Mouse (Mus musculus): ENCODE results near the gene Atp8a2.

DNA sequence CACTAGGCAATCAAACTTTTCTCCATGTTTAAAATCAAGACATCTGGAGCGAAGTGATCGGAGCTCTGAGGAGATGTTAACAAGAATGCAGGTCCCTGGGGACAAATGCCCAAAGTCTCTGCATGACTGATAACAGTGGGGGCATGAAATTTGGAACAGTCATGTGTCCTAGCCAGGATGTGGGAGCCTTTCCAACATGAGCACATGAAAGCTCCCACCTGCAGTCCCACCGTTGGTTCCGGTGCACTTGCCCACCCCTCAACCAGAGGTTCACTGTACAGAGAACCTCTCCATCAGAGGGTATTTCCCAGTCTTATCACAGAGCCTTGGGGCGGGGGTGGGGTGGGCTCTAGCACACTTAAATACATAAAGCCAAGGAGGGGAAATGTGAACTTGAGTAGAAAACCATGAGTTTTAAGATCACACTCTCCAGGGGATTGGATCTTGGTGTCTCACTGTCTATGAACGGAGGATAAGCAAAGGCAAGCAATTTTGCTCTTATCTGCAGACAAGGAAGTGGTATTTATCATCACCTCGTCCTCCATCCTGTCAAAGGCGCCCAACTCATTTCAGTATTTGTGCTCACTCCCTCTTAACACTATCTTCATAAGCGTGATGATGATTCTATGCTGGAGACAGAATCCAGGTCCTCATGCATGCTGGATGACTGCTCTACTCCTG lies 65.6 kb downstream of the Atp8a2 start:
- TF ChIP-seq CTCF (IDR thresholded peaks at IDR 0.05; ENCODE audit: extremely low read depth, insufficient read depth, low read length) (no peak), POLR2A (IDR thresholded peaks at IDR 0.05; ENCODE audit: extremely low read depth, insufficient read depth, low read length) (no peak)
